Mouse (Mus musculus) layer of hippocampus, adult 8-10 months (tissue): ENCODE measurements at regions not wholly inside any gene's neighbourhood (a gene's known extent, or its start where the extent isn't known, plus 50 kb on each side); places are given as distances from the start of the nearest gene placed in this dataset.

Experiments
- DNase-seq, 2 experiments: peaks; one replicate each; pipeline ENCODE4 v3.0.0; 2022; ENCODE audit warnings: low spot score in 2 of 2

GRCm38 (mm10) chr2:71689041-71689440, 56.4 kb upstream of the Itga6 start:
- DNase-seq: no peak

GRCm38 (mm10) chr2:71690277-71691161, 54.9 kb upstream of the Itga6 start:
- DNase-seq: no peak

DNA sequence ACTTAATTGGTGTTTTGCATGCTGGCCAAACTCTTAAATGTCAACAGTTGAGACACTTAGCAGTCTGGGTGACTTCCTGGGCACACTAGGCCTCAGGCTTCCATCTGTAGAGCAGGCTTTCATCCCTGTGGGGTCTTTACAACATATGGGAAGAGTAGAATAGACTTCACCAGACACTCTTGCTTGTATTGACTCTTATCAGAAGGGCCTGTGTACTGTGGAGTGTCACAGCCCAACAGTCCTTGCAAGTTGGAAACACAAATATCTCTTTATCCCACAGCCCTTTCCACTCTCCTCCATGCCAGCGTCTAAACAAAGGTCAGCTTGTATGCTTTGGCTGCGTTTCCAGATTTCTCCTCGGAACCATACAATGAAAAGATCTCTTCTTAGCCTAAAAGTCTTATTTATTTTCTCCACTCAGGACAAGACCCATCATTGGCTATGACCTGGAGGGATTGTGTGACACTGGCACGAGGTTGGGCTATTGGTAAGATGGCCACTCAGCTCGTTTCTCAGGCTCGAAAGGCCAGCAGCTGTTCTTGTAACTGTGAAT, 50.6 kb upstream of the Itga6 start:
- DNase-seq: no peak
